Mouse (Mus musculus) stomach, postnatal 0 days (tissue): ENCODE results near the gene Sec1.

ENCODE experiments used
- CTCF ChIP-seq: IDR thresholded peaks from 2 replicates; pipeline ENCODE4 v1.5.1; 2016; ENCODE audit warnings: antibody characterized with exemption, low read depth, mild to moderate bottlenecking, moderate library complexity
- EP300 ChIP-seq: optimal IDR thresholded peaks from 2 replicates; pipeline ENCODE3; 2016; ENCODE audit warnings: antibody characterized with exemption

DNA sequence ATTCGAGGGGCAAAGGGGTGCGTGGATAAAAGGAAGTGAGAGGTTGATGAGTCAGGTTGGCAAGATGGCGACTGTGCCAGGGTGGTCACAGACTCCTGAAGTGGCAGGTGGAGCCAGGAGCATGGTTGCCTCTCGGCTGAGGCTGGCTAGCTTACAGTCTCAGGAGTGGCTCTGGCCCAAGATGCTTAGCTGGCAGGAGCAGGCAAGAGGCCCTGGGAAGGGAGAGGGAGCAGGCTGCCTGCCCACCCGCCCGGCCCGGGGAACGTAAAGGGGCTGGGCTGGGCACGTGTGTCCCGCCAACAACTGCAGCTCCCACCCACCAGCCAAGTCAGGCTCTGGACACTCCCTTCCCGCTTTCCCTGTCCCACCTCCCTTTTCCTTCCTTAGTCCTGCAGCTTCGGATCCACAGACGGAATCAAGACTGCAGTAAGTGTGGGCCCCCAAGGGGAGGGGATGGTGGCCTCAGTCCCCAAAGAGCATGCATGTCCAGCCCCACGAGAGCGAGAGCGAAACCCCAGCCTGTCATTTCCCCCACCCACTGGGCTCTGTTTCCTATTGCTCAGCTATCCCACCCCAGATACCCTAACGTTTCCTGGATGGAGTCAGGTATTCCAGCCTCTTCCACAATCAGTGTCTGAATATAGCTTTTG is 52.7 kb downstream of the Sec1 start:
- TF ChIP-seq CTCF (no peak), EP300 (no peak)
